Mouse (Mus musculus) frontal cortex, postnatal 14 days (tissue): ENCODE measurements around the gene Fosb.

Experiments
- DNase-seq, 2 experiments: peaks; one replicate each; pipeline ENCODE4 v3.0.0; 2022; ENCODE audit warnings: low spot score in 2 of 2

The Fosb gene

DNA sequence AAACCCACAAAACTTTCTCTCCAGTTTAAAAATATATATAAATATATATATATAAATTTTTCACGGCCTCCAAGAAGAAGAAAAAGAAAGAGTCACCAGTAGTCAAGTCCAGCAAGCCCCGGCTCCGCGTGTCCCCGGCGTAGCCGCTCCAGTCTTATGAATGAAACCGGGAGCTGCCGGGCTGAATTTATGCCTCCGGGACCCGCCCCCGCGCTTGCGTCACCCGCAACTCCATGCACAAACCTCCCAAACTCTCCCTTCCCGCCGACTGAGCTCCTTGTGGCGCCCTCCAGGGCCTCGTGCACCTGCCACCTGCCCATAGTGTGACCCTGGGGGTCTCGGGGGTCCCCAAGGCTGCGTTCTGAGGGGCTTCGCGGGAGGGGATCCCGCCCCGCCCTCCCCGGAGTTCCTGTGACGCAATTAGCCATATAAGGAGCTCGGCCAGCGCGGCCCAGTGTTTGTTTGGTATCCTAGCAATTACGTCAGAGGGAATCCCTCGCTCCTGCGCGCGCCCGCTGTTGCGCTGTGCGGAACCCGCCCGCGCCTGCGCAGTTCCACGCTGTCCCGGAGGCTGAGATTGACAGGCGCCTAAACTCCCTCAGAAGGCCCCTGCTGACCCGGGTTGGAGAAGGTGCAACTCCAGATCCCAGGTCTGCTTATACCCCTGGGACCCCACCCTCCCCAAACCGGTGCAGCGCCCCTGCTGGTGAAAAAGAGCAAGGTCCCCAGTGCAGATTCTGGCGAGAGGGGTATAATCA, at the start of gene Fosb:
Gene Fosb, minus strand, starts transcription at position 168 of the 758 bp plus-strand sequence.
- DNase-seq, result peak; percentile 92 to 93

DNA sequence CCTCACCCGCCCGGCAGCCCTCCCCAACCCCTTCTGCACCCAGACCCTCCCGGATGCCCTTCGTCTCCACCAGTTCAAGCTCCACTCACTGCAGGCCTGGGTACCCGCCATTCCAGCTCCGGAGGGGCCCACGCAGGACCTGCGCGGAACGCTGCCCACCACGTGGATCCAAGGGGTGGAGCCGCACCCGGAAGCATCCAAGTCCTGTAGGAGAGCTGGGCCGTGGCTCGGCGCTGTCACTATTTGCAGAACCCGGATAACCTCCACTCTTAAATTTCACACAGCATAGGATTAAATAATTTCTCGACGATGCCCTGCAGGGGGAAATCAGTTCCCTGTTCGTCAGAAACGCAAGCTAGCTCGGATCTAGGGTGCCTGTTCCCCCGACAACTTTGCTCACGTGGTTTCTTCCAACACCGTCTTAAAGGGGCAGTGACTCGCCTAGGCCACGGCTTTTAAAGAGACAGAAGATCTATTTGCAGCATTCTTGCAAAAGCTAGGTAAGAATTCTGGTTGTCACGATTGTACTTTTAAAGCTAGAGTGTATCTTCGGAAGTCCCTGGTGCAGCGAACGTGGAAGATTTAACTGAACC, 49.5 kb upstream of the Fosb start, which contains the start of the genes Cd3eap and Ppp1r13l:
Gene Cd3eap, minus strand, starts transcription at position 185 of the 593 bp plus-strand sequence.
Gene Ppp1r13l, plus strand, starts transcription at position 451 of the 593 bp plus-strand sequence.
- peak; percentile 81 to 84 for DNase-seq

DNA sequence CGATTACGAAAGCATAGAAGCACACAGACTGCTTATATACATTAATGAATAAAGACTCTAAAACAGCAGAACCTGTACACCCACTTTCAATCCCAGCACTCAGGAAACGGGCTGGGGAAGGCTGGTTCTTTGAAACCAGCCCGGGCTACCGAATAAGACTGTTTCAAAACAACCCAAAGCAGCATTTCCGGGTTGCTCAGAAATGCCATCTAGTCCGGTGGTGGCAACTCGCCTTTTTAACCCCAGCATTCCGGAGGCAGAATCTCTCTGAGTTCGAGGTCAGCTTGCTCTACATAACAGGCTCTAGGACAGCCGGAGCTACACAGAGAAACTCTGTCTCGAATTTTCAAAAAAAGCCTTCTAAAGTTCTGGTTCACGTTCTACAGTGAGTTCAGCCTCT, 48.8 kb upstream of the Fosb start:
- DNase-seq, result no peak

DNA sequence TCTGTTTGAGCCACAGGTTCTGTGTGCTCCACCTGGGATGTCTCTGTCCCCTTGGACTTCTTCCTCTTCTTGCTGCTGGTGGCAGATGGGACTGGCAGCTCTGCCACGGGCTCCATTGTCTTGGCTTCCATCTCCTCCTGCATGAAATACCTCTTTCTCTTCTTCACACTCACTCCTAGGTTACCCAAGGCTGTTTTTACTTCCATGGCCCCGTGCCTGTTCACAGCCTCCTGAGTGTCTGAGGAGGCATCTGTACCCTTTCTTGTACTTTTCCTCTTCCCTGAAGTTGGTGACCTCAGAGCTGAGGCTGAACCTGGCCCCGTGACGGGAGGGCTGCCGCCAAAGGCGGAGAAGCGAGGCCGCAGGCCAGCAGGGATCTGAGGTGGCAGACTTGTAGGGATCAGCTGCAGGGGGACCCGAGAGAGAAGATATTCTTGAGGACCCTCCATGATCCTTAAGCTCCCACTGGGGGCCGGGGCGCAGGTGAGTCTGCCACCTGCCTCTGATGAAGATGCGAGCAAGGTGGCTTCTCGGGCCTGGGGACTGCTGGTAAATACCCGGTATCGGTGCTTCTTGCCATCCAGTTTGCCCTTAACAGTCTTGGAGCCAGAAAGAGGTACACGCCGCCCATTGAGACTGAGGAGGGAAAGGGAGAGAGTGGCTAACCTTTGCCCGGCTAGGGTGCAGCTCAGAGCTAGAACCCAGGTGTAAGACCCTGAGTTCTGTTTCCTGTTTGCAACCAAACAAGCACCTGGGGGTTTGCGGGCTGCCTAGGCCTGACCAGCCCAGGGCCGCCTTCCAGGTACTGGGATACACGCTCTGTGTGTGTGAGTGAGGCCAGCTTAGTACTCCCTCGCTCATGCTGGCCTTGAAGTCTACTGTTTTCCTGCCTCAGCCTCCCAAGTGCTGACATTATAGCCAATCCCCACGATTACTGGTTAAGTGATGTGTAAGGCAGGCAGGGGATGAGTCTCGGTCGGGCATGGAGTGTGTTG, 47.8 kb upstream of the Fosb start:
- DNase-seq, result no peak

DNA sequence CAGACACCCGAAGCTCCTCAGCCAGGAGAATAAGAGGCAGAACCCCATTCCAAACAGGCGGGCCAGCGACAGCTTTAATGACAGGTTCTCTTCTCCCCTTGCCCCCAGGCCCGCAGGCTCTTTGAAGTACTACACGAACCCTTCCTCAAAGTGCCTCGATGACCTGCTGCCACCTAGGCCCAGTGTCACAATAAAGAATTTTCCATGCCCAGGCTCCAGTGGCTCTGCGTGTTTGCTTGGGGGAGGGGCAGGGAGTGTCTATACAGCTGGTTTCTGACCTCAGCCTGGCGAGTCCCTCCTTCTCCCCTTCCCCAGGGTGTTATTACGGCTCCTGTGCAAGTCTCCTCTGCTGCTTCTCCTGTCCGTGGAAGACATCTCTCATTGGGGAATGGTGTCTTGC, 46.5 kb upstream of the Fosb start:
- DNase-seq, result no peak

DNA sequence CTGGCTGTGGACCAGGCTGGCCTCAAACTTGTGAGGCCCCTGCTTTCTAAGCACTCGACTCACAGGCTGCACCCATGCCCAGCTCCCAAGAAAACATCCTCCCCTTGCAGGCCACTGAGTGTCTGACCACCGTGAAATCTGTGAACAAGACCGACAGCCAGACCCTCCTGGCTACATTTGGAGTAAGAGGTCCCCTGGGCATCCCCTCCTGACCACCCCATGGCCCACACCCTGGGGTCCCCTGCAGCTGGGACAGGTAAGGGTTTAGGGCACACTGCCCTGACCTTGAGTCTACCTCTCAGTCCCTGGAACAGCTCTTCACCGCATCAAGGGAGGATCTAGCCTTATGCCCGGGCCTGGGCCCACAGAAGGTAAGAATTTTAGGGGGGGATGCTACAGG, 45.1 kb upstream of the Fosb start:
- no peak for DNase-seq

DNA sequence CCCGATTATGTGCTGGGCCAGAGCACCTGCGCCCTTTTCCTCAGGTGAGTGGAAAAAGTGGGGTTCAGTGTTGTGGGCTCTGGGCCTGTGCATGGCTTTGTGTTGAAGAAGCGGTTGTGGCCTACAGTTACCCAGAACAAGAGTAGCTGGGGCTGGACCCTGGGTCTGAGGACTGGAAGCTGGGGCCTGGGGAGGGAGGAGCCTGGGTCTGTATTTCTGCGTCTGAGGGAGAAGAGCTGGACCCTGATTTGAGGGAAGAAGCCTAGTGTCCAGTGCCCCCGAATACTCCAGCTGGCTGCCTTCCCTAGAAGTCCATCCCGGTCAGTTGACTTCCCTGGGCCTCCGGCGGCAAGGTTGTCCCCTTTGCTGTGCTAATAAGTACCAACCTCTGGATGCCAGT, 40.4 kb upstream of the Fosb start:
- DNase-seq, result no peak

DNA sequence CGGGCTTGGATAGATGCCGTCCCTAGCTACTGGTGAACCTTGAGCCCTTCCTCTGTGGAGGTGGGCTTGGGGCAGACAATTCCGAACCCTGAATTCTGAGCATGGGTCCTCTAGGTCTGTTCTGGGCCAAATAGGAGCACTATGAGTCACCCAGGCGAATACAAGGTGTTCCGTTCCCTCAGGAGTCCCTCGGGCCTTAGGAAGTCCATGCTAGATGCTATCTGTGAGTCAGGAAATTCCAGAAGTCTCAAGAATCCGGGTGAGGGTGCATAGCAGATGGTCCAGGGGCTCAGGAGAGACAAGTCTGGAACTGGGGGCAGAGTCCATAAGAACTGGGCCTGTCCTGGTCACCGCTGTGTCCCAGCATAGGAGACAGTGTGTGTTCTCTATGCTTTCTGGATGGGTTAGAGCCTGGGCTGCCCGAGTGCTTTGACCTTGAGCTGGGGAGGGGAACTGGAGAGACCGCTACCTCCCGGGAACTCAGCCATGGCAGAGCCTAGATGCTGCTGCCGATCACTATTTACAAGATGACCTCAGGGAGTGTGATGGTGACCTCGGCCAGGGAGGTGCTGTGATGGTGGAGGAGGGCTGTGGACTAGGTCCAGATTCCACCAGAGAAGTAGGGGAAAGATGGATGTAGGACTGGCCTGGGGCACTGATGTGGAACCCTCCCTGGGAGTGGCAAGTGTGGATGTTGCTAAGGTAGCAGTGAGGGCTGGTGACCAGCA, 39.5 kb upstream of the Fosb start:
- no peak for DNase-seq

DNA sequence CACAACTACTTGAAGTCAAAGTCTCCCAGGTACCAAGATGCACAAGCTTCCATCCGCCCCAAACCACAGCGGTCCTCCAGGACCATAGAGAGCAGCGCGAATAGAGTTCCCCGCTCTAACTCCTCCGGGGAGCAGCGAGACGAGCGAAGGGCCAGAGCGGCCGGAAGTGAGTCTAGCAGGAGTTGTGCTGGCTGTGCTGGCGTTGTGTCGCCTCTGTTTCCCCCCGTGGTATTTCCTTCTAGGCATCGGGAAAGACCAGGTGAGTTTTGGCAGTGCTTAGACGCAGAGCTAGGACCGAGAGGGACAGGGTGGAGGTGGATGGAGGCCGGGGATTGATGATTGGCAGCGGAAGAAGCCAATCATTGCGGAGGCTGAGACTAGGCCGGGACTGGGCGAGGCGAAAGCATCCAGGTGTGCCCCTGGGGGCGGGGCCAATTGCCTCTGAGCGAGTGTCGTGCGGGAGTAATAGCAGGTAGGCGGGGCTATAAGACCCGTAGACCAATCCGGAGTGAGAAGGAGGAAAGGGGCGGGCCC, 35.2 kb upstream of the Fosb start:
- DNase-seq, result peak; percentile 91 to 93

DNA sequence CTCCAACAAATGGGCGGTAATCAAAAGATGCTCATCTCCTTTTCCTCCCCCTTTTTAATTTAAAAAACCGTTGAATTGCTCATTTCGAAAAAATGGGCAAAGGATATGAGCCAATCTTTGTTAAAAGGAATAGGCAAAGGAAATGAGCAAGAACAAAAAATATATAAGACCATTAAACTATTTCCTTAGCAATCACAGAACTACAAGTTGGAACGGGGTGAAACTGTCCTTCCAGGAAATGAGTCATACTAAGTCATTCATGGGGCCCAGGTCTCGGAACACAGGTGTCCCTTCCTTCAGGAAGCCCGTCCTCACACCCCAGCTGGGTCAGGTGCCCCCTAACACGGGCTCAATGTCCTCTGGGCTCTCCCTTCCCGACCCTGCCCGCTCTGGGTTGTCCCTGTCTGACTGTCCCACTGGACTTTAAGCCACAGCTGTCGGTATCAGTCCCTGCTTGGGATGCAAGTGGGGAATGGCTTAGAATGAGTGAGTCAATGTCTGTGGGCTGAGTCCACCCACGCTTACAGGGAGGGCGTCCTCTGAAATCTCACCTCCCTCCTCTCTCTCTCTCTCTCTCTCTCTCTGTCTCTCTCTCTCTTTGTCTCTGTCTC, 34.5 kb upstream of the Fosb start, which contains the start of gene Ercc1:
Gene Ercc1, plus strand, starts transcription at position 542 of the 611 bp plus-strand sequence.
- no peak for DNase-seq

DNA sequence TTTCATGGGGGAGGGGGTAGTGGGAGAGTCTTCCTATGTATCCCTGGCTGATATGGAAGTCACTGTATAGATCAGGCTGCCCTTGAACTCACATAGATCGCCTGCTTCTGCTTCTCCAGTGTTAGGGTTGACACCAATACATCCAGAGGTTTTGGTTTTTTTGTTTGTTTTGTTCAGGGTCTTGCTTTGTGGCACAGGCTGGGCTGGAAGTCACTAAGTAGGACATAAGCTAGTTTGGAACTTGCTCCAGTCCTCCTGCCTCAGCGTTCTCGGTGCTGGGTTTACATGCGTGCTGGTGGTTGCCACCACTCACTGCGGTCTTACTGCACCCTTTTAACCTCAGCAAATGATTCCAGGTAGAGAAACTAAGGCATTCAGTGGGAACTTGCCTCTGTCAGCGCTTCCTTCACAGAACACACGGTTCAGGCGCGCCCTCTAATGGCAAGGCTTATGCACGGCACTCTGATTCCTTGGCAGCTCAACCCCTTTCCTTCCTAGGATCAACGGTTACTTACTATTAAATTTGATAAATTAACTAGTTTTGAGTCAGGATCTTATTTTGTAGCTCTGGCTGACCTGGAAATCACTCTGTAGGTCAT, 33.5 kb upstream of the Fosb start:
- peak in 1 of 2 experiments; percentile 73 for DNase-seq

DNA sequence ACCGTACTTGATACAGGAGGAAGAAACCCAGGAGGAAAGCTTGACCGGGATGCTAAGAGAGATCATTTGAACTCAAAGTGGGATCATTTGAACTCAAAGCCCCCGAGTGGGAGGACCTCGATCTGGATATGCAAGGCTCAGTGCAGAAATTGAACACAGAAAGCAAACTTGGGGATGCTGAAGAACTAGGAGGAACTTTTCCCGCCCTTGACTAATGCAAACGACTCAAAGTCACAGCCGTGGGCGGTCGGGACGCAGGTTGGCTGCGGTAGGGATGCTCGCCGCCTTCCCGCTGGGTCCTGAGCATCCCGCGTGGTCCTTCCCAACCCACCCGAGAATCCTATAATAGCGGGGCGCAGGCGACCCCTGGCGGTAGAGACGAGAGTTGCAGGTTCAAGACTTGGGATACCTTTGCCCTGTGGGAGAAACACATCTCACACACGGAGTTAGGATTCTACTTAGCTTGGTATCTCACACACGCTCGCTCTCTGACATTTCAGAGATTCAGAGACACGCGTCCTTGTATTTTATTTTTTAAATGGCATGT, 32.7 kb upstream of the Fosb start:
- DNase-seq, result peak; percentile 78 to 92

DNA sequence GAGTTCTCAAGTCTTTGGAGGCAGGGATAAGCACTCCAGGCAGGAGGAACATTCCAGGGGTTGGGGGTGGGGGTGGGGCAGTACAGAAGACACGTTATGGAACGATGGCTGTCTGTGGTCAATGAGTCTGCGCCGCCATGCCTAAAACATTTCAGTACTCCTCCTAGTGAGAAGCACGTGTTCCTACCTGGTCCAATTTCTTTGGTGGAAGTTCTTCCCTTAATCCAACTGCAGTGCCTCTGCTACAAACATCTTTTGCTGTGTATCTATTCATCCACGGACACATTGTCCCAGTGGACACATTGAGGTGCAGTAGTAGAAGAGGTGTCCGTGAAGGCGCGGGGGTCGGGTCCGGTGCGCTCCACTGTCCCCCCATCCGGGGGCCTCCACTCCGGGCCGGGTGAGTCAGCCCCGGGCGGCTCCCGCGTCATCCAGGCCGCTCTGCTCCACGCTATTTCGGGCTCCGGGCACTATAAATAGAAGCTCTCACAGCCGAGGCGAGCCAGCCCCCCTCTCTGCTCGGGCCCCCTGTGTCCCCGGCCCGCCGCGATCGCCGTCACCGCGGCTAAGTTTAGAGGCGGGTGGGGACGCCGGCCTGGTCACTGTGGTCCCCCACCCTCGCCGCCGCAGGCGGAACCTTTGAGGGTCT, 32.0 kb upstream of the Fosb start:
- DNase-seq, result peak in 1 of 2 experiments; percentile 48

DNA sequence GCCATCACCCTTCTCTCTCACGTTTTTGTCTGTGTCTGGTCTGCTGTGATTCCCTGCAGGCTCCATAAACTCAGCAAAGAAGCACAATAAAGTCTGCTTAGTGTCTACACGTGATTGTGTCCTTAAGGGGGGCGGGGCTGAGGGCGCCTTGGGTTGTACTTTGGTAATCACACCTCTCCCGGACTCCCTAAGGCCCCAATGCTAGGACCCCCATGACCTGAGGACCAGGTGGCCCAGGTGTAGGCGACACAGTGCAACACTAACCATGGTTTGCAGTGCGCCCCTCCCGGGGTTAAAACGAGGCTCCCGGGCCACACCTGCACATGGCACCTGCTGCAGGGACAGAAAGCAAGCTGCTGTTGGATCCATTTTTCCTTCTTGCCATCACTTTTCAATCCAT, 31.4 kb upstream of the Fosb start:
- no peak for DNase-seq

DNA sequence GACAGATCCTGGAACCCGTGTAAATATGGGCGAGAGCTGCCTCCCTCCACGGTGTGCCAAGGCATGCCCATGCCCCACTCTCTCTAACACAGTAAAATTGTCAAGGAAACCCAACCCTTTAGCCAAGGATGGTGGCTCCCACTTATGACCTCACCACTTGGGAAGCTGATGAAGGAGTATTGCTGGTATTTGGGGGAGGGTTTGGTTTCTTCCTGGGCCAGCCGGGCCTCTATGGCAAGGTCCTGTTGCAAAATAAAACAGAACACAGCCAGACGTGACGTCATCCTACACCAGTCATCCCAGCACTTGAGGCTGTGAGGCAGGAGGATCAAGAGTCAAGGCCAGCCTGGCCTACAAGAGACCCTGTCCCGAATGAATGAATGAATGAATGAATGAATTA, 28.7 kb upstream of the Fosb start:
- no peak for DNase-seq

DNA sequence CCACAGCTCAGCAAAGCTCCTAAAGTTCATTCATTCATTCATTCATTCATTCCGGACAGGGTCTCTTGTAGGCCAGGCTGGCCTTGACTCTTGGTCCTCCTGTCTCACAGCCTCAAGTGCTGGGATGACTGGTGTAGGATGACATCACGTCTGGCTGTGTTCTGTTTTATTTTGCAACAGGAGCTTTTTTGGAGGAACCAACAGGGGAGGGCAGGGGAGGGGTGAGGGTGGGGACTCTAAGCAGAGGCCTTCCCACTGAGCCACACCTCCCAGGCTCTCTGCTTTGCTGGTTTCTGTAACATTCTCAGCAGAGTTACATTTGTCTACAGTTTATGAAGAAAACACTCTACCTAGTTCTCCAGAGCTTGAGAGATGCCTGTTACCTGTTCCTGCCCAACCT, 28.2 kb upstream of the Fosb start:
- no peak for DNase-seq

DNA sequence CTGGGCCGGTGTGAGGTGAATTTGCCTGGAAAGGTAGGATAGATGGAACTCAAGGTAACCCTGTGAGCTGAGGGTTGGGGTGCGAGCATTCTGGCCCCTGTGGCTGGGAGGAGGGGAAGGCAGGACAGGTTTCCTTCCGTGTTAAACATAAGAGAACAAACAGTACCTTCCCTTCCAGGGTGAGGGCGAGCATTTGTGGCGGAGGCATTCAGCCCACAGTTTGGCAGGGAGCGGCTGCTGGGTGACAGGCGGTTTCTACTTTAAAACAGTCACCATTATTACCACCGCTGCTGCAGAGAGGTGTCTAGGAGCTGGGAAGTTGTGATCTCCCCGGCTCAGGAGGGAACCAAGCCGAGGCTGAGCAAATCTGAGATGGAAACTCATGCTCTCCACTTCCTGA, 27.3 kb upstream of the Fosb start:
- no peak for DNase-seq

DNA sequence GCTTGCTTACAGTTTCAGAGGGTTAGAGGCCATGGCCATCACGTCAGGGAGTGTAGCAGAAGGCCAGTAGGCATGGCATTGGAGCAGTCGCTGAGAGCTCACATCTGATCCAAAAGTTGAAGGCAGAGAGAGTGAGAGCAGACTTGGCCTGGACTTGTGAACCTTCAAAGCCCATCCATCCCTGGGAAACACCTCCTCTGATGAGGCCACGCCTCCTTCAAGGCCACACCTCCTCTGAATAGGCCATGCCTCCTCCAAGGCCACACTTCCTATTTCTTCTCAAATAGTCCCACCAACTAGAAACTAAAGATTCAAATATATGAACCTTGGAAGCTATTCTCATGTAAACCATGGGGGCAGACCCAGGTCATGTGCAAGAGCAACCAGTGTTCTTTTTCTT, 25.7 kb upstream of the Fosb start:
- no peak for DNase-seq

DNA sequence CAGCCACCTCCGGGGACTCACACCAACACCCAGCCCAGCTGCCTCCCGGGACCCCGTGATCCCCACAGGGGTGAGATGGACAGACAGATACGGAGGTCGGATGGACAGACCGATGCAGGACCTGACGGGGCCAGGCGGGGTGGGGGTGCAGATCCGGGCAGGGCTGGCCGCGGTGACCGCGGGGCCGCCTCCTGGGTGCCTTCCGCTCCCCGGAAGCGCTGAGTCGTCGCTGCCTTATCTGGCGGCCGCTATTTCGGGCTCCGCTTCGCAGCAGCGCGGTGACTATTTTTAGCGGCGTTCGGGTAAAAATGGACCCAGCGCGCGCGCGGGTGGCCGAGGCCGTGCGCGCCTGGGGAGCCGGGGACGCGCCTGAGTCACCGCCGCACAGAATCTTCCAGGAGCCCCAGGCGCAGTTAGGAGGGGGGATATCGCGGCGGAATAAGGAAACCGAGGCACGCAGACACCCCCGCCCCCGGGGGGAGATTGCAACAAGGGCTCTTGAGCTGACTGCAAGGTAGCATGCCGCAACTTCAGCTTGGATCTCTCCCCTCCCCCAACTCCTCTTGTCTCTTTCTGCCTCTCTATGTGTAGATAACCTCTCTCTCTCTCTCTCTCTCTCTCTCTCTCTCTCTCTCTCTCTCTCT, 23.0 kb upstream of the Fosb start:
- peak; percentile 71 to 76 for DNase-seq
